Mouse (Mus musculus) adrenal gland, postnatal 14 days (tissue): ENCODE data around the gene Nfkbib. TPM values are rescaled to one million over a fixed set of nuclear protein-coding genes. Genes with fewer than 3 reads are reported as not detected.

Experiments
- DNase-seq: peaks from one replicate; pipeline ENCODE4 v3.0.0; 2021; ENCODE audit warnings: mixed read lengths
- long read RNA-seq, 2 experiments: library from polyadenylated mRNA; stranded (forward); transcript quantifications; one replicate each; pipeline ENCODE4 v2.0.0; 2021
- total RNA-seq: library from RNA; stranded (reverse); gene quantifications from 2 replicates; pipeline ENCODE4 v1.2.3, GENCODE M21; 2021

Nfkbib gene
- 38.5 and 43.0 TPM in 2 replicates for total RNA-seq
- long read RNA-seq, experiment 1, transcript Nfkbib-202 (6 exons, 1,243 nt) = major isoform, 63 of 86 reads
- long read RNA-seq, experiment 1, partial matches to known transcripts = 22 of 86 reads
- long read RNA-seq, experiment 1, other reads (novel, unspliced or antisense) = 1 of 86 reads
- long read RNA-seq, experiment 2, transcript Nfkbib-202 (6 exons, 1,243 nt) = major isoform, 56 of 81 reads
- long read RNA-seq, experiment 2, partial matches to known transcripts = 23 of 81 reads
- long read RNA-seq, experiment 2, other reads (novel, unspliced or antisense) = 2 of 81 reads

GRCm38 (mm10) chr7:28767462-28767965 is at the start of gene Nfkbib:
Nfkbib (minus strand) TSS chr7:28767512.
- no peak for DNase-seq

- no peak for DNase-seq
Observed at GRCm38 (mm10) chr7:28816920-28817319, 49.6 kb upstream of the Nfkbib start.

- no peak for DNase-seq
Observed at GRCm38 (mm10) chr7:28816201-28816600, 48.9 kb upstream of the Nfkbib start.

- no peak for DNase-seq
Observed at GRCm38 (mm10) chr7:28815230-28815629, 47.9 kb upstream of the Nfkbib start.

GRCm38 (mm10) chr7:28814306-28815034 is 47.2 kb upstream of the Nfkbib start:
- no peak for DNase-seq

GRCm38 (mm10) chr7:28812949-28813348 is 45.6 kb upstream of the Nfkbib start:
- no peak for DNase-seq

- peak; percentile 62 for DNase-seq
Observed at GRCm38 (mm10) chr7:28812436-28812835, 45.1 kb upstream of the Nfkbib start.

- DNase-seq = no peak
Observed at GRCm38 (mm10) chr7:28811640-28812275, 44.4 kb upstream of the Nfkbib start.

GRCm38 (mm10) chr7:28811228-28811627 is 43.9 kb upstream of the Nfkbib start:
- peak; percentile 98 for DNase-seq

GRCm38 (mm10) chr7:28810107-28811066 is 43.1 kb upstream of the Nfkbib start:
- peak; percentile 99 for DNase-seq

- DNase-seq = peak; percentile 83
Observed at GRCm38 (mm10) chr7:28809401-28810089, 42.2 kb upstream of the Nfkbib start.

- DNase-seq = peak; percentile 98
Observed at GRCm38 (mm10) chr7:28808957-28809393, 41.7 kb upstream of the Nfkbib start.

GRCm38 (mm10) chr7:28808221-28808941 is 41.1 kb upstream of the Nfkbib start, which contains the start of gene Hnrnpl:
Hnrnpl (plus strand) TSS chr7:28808541.
- peak; percentile 80 for DNase-seq

- DNase-seq = peak; percentile 78
Observed at GRCm38 (mm10) chr7:28807641-28808220, 40.4 kb upstream of the Nfkbib start.

GRCm38 (mm10) chr7:28806869-28807268 is 39.6 kb upstream of the Nfkbib start:
- peak; percentile 45 for DNase-seq

- DNase-seq = no peak
Observed at GRCm38 (mm10) chr7:28803756-28804155, 36.4 kb upstream of the Nfkbib start.

GRCm38 (mm10) chr7:28802846-28803588 is 35.7 kb upstream of the Nfkbib start:
- DNase-seq = no peak

- peak; percentile 61 for DNase-seq
Observed at GRCm38 (mm10) chr7:28801901-28802670, 34.8 kb upstream of the Nfkbib start.
